Mouse (Mus musculus) monocyte, adult 5-6 weeks (primary cell): ENCODE results near the gene Mfrp. TPM values are rescaled to one million over a fixed set of nuclear protein-coding genes. Genes with fewer than 3 reads are reported as not detected.

ENCODE experiments used
- ATAC-seq: fragments of 153-309, 156-312 bp; replicated peaks from 2 replicates; pipeline ENCODE4 v1.8.0; 2017; ENCODE audit warnings: mild to moderate bottlenecking; ENCODE audit not compliant: low TSS enrichment, insufficient number of reproducible peaks, severe bottlenecking, poor library complexity, low FRiP score
- total RNA-seq: library from RNA; stranded (forward); fragments of 200-1000, 200-491, 200-594 nt; gene quantifications from 3 replicates; pipeline ENCODE4 v1.2.3, GENCODE M21; 2017

Gene Mfrp
- not detected in 3 replicates for total RNA-seq

GRCm38 (mm10) chr9:44101490-44101889 is at the start of gene Mfrp:
Mfrp (plus strand) TSS chr9:44101729.
- ATAC-seq: no peak

- no peak for ATAC-seq
These were observed 48.7 kb upstream of the Mfrp start for GRCm38 (mm10) chr9:44052855-44053254.

GRCm38 (mm10) chr9:44053936-44054335 is 47.6 kb upstream of the Mfrp start:
- no peak for ATAC-seq

- no peak for ATAC-seq
These were observed 42.9 kb upstream of the Mfrp start for GRCm38 (mm10) chr9:44058606-44059005.

GRCm38 (mm10) chr9:44065177-44065576 is 36.4 kb upstream of the Mfrp start:
- ATAC-seq: no peak

GRCm38 (mm10) chr9:44066785-44067225 is 34.7 kb upstream of the Mfrp start, which contains the start of gene Usp2:
Usp2 (plus strand) TSS chr9:44067021.
- peak; percentile 98 for ATAC-seq

- ATAC-seq: no peak
These were observed 34.1 kb upstream of the Mfrp start for GRCm38 (mm10) chr9:44067241-44067959.

GRCm38 (mm10) chr9:44067960-44068330 is 33.6 kb upstream of the Mfrp start:
- ATAC-seq: no peak

- ATAC-seq: no peak
These were observed 32.3 kb upstream of the Mfrp start for GRCm38 (mm10) chr9:44069252-44069651.

GRCm38 (mm10) chr9:44070113-44070843 is 31.3 kb upstream of the Mfrp start:
- no peak for ATAC-seq

GRCm38 (mm10) chr9:44070844-44071231 is 30.7 kb upstream of the Mfrp start:
- no peak for ATAC-seq

GRCm38 (mm10) chr9:44071914-44072598 is 29.5 kb upstream of the Mfrp start:
- no peak for ATAC-seq

GRCm38 (mm10) chr9:44072599-44072915 is 29.0 kb upstream of the Mfrp start:
- ATAC-seq: no peak

- ATAC-seq: no peak
These were observed 28.4 kb upstream of the Mfrp start for GRCm38 (mm10) chr9:44073115-44073514.

- no peak for ATAC-seq
These were observed 26.9 kb upstream of the Mfrp start for GRCm38 (mm10) chr9:44074395-44075275.

GRCm38 (mm10) chr9:44075276-44075995 is 26.1 kb upstream of the Mfrp start:
- no peak for ATAC-seq

- ATAC-seq: no peak
These were observed 25.3 kb upstream of the Mfrp start for GRCm38 (mm10) chr9:44075996-44076763.

- ATAC-seq: peak; percentile 65
These were observed 24.8 kb upstream of the Mfrp start for GRCm38 (mm10) chr9:44076764-44077120.
